10 mouse cellular contexts compared by ENCODE assay signal in genomic region chr15:83583419-83584156, GRCm38 (mm10). TPM values are rescaled to one million over a fixed set of nuclear protein-coding genes. Genes with fewer than 3 reads are reported as not detected.
DNase-seq lines count a peak whose midpoint lies in the region; ATAC-seq lines count a peak whose summit lies in the region.
"Had no signal": no experiment of that assay in that cellular context is flagged by ENCODE, and none has a peak within 500 bp of the region (broad histone marks: within the 10 kb centered on the region; RNA-seq: fewer than 3 reads in every experiment).

No protein-coding gene starts in this region.

- H3K27ac ChIP-seq in midbrain, embryonic 11.5 days (ENCODE audit: low read depth, low read length) = no peak overlapping the region
- no peak overlapping the region for H3K27ac ChIP-seq in midbrain, embryonic 13.5 days
- H3K27ac ChIP-seq: embryonic facial prominence, embryonic 15.5 days; neural tube, embryonic 13.5 days had no signal

- H3K9ac ChIP-seq in midbrain, embryonic 11.5 days (ENCODE audit: low read length) = no peak overlapping the region
- H3K9ac ChIP-seq in midbrain, embryonic 13.5 days (replicated peaks) = no peak overlapping the region
- H3K9ac ChIP-seq: embryonic facial prominence, embryonic 15.5 days; neural tube, embryonic 13.5 days had no signal

- no peak for ATAC-seq in midbrain, embryonic 11.5 days (ENCODE audit: low FRiP score)
- no peak for ATAC-seq in midbrain, embryonic 13.5 days
- peak; percentile 15; the same call in 1 of the 2 replicates for ATAC-seq in neutrophil, adult 5-6 weeks (ENCODE audit: extremely low read depth, insufficient number of reproducible peaks, low FRiP score, poor library complexity, severe bottlenecking)

- H3K4me2 ChIP-seq in midbrain, embryonic 11.5 days = no peak overlapping the region
- H3K4me2 ChIP-seq in midbrain, embryonic 13.5 days (replicated peaks) = no peak overlapping the region
- H3K4me2 ChIP-seq: embryonic facial prominence, embryonic 15.5 days; neural tube, embryonic 13.5 days had no signal

- no peaks in the 10 kb centered on the region for H3K4me1 ChIP-seq in midbrain, embryonic 11.5 days (ENCODE audit: control insufficient read depth, insufficient read depth, low read length)
- no peaks in the 10 kb centered on the region for H3K4me1 ChIP-seq in midbrain, embryonic 13.5 days (replicated peaks)
- H3K4me1 ChIP-seq: neural tube, embryonic 13.5 days had no signal

- no peaks in the 10 kb centered on the region for H3K27me3 ChIP-seq in midbrain, embryonic 11.5 days (ENCODE audit: control insufficient read depth, insufficient read depth, low read length)
- H3K27me3 ChIP-seq in midbrain, embryonic 13.5 days = no peaks in the 10 kb centered on the region
- H3K27me3 ChIP-seq: embryonic facial prominence, embryonic 15.5 days; neural tube, embryonic 13.5 days had no signal

- intact Hi-C loops in left cerebral cortex, postnatal 10 days (cut with DNase I) = no loop called here

- WGBS in midbrain, embryonic 11.5 days = 67% methylated on average over 8 of the region's 8 CpGs
- 68% methylated on average over 8 of the region's 8 CpGs for WGBS in midbrain, embryonic 13.5 days

- peak; percentile 92 for DNase-seq in midbrain, embryonic 11.5 days (ENCODE audit: low spot score, missing footprints)
- DNase-seq in ZHBTc4 (ENCODE audit: low read depth, low spot score) = peak; percentile 72
- peak; percentile 42 for DNase-seq in fibroblast of lung, adult 2 months (ENCODE audit: low read depth)
- DNase-seq in kidney, postnatal 36 days = peak; percentile 80 to 85
- DNase-seq in layer of hippocampus, postnatal 25 days (ENCODE audit: extremely low spot score in 1 of 2, low spot score in 1 of 2) = no peak
- DNase-seq in left cerebral cortex, postnatal 10 days (ENCODE audit: extremely low spot score in 1 of 2, low spot score in 2 of 2) = no peak

- H3K9me3 ChIP-seq in midbrain, embryonic 11.5 days (ENCODE audit: control insufficient read depth, low read length) = no peaks in the 10 kb centered on the region; the same call in 1 of the 2 replicates
- H3K9me3 ChIP-seq in midbrain, embryonic 13.5 days = 0 out of 2 replicates have a peak, but pooled peaks cover 9% of the 10 kb centered on the region
- H3K9me3 ChIP-seq: embryonic facial prominence, embryonic 15.5 days; neural tube, embryonic 13.5 days had no signal

- no peak overlapping the region for H3K4me3 ChIP-seq in midbrain, embryonic 11.5 days (ENCODE audit: low read depth, low read length)
- H3K4me3 ChIP-seq in midbrain, embryonic 13.5 days (replicated peaks) = no peak overlapping the region
- H3K4me3 ChIP-seq: embryonic facial prominence, embryonic 15.5 days; neural tube, embryonic 13.5 days had no signal

- peaks cover 48% of the 10 kb centered on the region for H3K36me3 ChIP-seq in midbrain, embryonic 11.5 days (ENCODE audit: control insufficient read depth, insufficient read depth, low read length)
- peaks cover 98% of the 10 kb centered on the region for H3K36me3 ChIP-seq in midbrain, embryonic 13.5 days

RNA-seq across cellular contexts. Expression of gene Ttll12, which starts 11.4 kb away (rescaled TPM):
- 46.5 and 46.9 TPM in 2 replicates for polyA plus RNA-seq in midbrain, embryonic 11.5 days (2014; fragmentation: Nextera tagmentation; extraction: Ambion mirVana)
- 47.7 and 48.0 TPM in 2 replicates for polyA plus RNA-seq in midbrain, embryonic 13.5 days (2015; fragmentation: Nextera tagmentation; extraction: Ambion mirVana)
- 2.2 and 4.5 TPM in 2 replicates for total RNA-seq in neutrophil, adult 5-6 weeks (2017)
- total RNA-seq in layer of hippocampus, postnatal 25 days (2021) = 10 to 100 TPM; 13.2 to 13.5 TPM
- 10 to 100 TPM; 19.1 to 19.2 TPM for total RNA-seq in left cerebral cortex, postnatal 10 days (2021)

RNA-seq across cellular contexts. Expression of gene Mcat, which starts 20.0 kb away (rescaled TPM):
- polyA plus RNA-seq in midbrain, embryonic 11.5 days (2014; fragmentation: Nextera tagmentation; extraction: Ambion mirVana) = 36.6 and 39.1 TPM in 2 replicates
- polyA plus RNA-seq in midbrain, embryonic 13.5 days (2015; fragmentation: Nextera tagmentation; extraction: Ambion mirVana) = 31.8 and 35.9 TPM in 2 replicates
- 10.9 and 11.3 TPM in 2 replicates for total RNA-seq in neutrophil, adult 5-6 weeks (2017)
- 10 to 100 TPM; 26.3 to 29.5 TPM for total RNA-seq in layer of hippocampus, postnatal 25 days (2021)
- 10 to 100 TPM; 33.8 to 38.3 TPM for total RNA-seq in left cerebral cortex, postnatal 10 days (2021)

RNA-seq across cellular contexts. Expression of gene Tspo, which starts 20.2 kb away (rescaled TPM):
- 25.0 and 27.8 TPM in 2 replicates for polyA plus RNA-seq in midbrain, embryonic 11.5 days (2014; fragmentation: Nextera tagmentation; extraction: Ambion mirVana)
- 9.6 and 9.9 TPM in 2 replicates for polyA plus RNA-seq in midbrain, embryonic 13.5 days (2015; fragmentation: Nextera tagmentation; extraction: Ambion mirVana)
- 60.5 and 62.7 TPM in 2 replicates for total RNA-seq in neutrophil, adult 5-6 weeks (2017)
- 1 to 10 TPM; 3.5 to 4.6 TPM for total RNA-seq in layer of hippocampus, postnatal 25 days (2021)
- 1 to 10 TPM; 2.6 to 2.9 TPM for total RNA-seq in left cerebral cortex, postnatal 10 days (2021)

RNA-seq across cellular contexts. Expression of gene Bik, which starts 56.9 kb away (rescaled TPM):
- polyA plus RNA-seq in midbrain, embryonic 11.5 days (2014; fragmentation: Nextera tagmentation; extraction: Ambion mirVana) = 2.3 and 2.8 TPM in 2 replicates
- 0.80 and 1.2 TPM in 2 replicates for polyA plus RNA-seq in midbrain, embryonic 13.5 days (2015; fragmentation: Nextera tagmentation; extraction: Ambion mirVana)
- 0.47 TPM in 1 of 2 replicates, not detected in the other for total RNA-seq in neutrophil, adult 5-6 weeks (2017)
- not detected for total RNA-seq in layer of hippocampus, postnatal 25 days (2021)
- total RNA-seq in left cerebral cortex, postnatal 10 days (2021) = not detected

Comparison
In these comparisons a context has a peak if more than half of its experiments do, and no peak if none do; other contexts are left out.
1. DNase-seq: peak in midbrain, embryonic 11.5 days (single experiment), ZHBTc4 (single experiment), fibroblast of lung, adult 2 months (single experiment) and kidney, postnatal 36 days (2 of 2); none in layer of hippocampus, postnatal 25 days (0 of 2) and left cerebral cortex, postnatal 10 days (0 of 2).
2. RNA of gene Tspo, which starts 20.2 kb away (total RNA-seq): 60.5 to 62.7 TPM in neutrophil, adult 5-6 weeks; 3.5 to 4.6 TPM in layer of hippocampus, postnatal 25 days and 2.6 to 2.9 TPM in left cerebral cortex, postnatal 10 days; every median in the first group is over 10 times any median in the second.